Mouse (Mus musculus): Measurements from ENCODE around the gene Tpgs1.

DNA sequence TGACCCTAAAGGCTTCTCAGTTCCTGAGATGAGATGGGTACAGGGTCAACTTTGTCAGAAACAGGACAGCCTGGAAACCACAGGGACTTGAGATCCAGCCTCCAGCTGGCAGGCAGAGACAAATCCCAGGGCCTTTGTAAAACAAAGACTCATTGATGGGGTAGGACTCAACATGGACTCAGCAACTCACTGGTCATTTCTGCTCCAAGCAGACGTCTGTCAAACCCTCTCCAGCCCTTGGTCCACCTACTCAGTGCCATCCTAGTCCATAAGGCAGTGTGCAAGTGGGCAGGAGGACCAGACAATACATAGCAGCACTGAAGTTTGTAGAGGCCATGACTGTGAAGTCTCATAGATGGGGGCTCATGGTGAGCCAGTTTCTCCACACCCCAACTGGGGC lies 44.0 kb downstream of the Tpgs1 start:
- no peak for TF ChIP-seq ELF1 (IDR thresholded peaks at IDR 0.05; ENCODE audit: low read depth, low read length)
- no peak for TF ChIP-seq EP300 (IDR thresholded peaks at IDR 0.05; ENCODE audit: low read depth in 1 of 2, low read length in 2 of 2)
- TF ChIP-seq GATA1 (IDR thresholded peaks at IDR 0.05; ENCODE audit: low read depth, low read length): no peak
